Mouse (Mus musculus) hindbrain, embryonic 14.5 days (tissue): ENCODE measurements at regions not wholly inside any gene's neighbourhood (a gene's known extent, or its start where the extent isn't known, plus 50 kb on each side); places are given as distances from the start of the nearest gene placed in this dataset.
A peak's percentile ranks its signal among the peaks of the same experiment; 100 is the strongest.

Source experiments
- ATAC-seq: fragments of 200-750 bp; cut with Nextera tagmentation; 2 replicates; pipeline ENCODE4 v1.8.0; 2017; ENCODE audit warnings: moderate number of reproducible peaks, mild to moderate bottlenecking, moderate TSS enrichment, moderate library complexity; ENCODE audit not compliant: low FRiP score
- DNase-seq: peaks from one replicate; pipeline ENCODE4 v3.0.0-alpha.2; 2015; ENCODE audit warnings: low spot score
- H3K27ac ChIP-seq: fragments of 300-500 bp; sonication (generic); 2 replicates; pipeline ENCODE4 v1.5.1; 2014; ENCODE audit warnings: mild to moderate bottlenecking, moderate library complexity
- H3K27me3 ChIP-seq: fragments of 300-500 bp; sonication (generic); 2 replicates; pipeline ENCODE4 v1.6.1; 2014; ENCODE audit warnings: mild to moderate bottlenecking, low read length, mixed read lengths; ENCODE audit not compliant: control insufficient read depth, insufficient read depth
- H3K36me3 ChIP-seq: fragments of 300-500 bp; sonication (generic); replicated peaks from 2 replicates; pipeline ENCODE4 v1.6.1; 2014; ENCODE audit not compliant: control insufficient read depth, insufficient read depth
- H3K4me1 ChIP-seq: fragments of 300-500 bp; sonication (generic); replicated peaks from 2 replicates; pipeline ENCODE4 v1.6.1; 2014; ENCODE audit warnings: antibody characterized with exemption, low read length, mixed read lengths; ENCODE audit not compliant: control insufficient read depth, insufficient read depth
- H3K4me2 ChIP-seq: fragments of 300-500 bp; sonication (generic); replicated peaks from 2 replicates; pipeline ENCODE4 v1.6.1; 2014; ENCODE audit warnings: mild to moderate bottlenecking, moderate library complexity
- H3K4me3 ChIP-seq: fragments of 300-500 bp; sonication (generic); replicated peaks from 2 replicates; pipeline ENCODE4 v1.5.1; 2014; ENCODE audit warnings: mild to moderate bottlenecking, low read length
- H3K9ac ChIP-seq: fragments of 300-500 bp; sonication (generic); 2 replicates; pipeline ENCODE4 v1.6.1; 2014
- H3K9me3 ChIP-seq: fragments of 300-500 bp; sonication (generic); 2 replicates; pipeline ENCODE4 v1.6.1; 2016; ENCODE audit warnings: low read length; ENCODE audit not compliant: control insufficient read depth
- WGBS: fragments of 180-500 bp; shearing (Covaris S2); extraction: QIAGEN DNeasy Blood & Tissue Kit; methylation state at CpG from one replicate; pipeline ENCODE4 v1.1.7; 2014; 5-methylcytosine and 5-hydroxymethylcytosine counted together

GRCm38 (mm10) chr16:86340311-86340710 lies 438.7 kb upstream of the Adamts5 start:
- H3K27ac ChIP-seq, result no peak overlapping the region
- no peak for ATAC-seq
- H3K4me2 ChIP-seq, result no peak overlapping the region
- WGBS, result 85% methylated on average over 2 of the region's 2 CpGs
- H3K36me3 ChIP-seq, result no peaks in the 10 kb centered on the region
- no peak for DNase-seq
- H3K4me1 ChIP-seq, result no peaks in the 10 kb centered on the region
- no peak overlapping the region for H3K9ac ChIP-seq
- H3K9me3 ChIP-seq, result no peaks in the 10 kb centered on the region
- no peak overlapping the region for H3K4me3 ChIP-seq
- no peaks in the 10 kb centered on the region for H3K27me3 ChIP-seq

- no peaks in the 10 kb centered on the region for H3K4me1 ChIP-seq
- 79% methylated on average over 2 of the region's 2 CpGs for WGBS
Measured at GRCm38 (mm10) chr16:86325406-86325805, 423.8 kb upstream of the Adamts5 start.

GRCm38 (mm10) chr16:86318898-86319297 lies 417.3 kb upstream of the Adamts5 start:
- no peaks in the 10 kb centered on the region for H3K4me1 ChIP-seq
- H3K36me3 ChIP-seq, result no peaks in the 10 kb centered on the region
- no peak overlapping the region for H3K4me3 ChIP-seq
- no peak overlapping the region for H3K4me2 ChIP-seq
- no peaks in the 10 kb centered on the region for H3K9me3 ChIP-seq
- no peak overlapping the region for H3K27ac ChIP-seq
- DNase-seq (no peak), ATAC-seq (no peak)
- H3K9ac ChIP-seq, result no peak overlapping the region
- H3K27me3 ChIP-seq, result no peaks in the 10 kb centered on the region
- WGBS, result 88% methylated on average over 2 of the region's 2 CpGs

More at GRCm38 (mm10) chr16:86325406-86325805, 423.8 kb upstream of the Adamts5 start:
- no peak overlapping the region for H3K9ac ChIP-seq
- H3K27ac ChIP-seq, result no peak overlapping the region
- H3K4me2 ChIP-seq, result no peak overlapping the region
- no peaks in the 10 kb centered on the region for H3K36me3 ChIP-seq
- H3K4me3 ChIP-seq, result no peak overlapping the region
- H3K9me3 ChIP-seq, result no peaks in the 10 kb centered on the region
- no peak for ATAC-seq
- DNase-seq, result no peak
- no peaks in the 10 kb centered on the region for H3K27me3 ChIP-seq

- H3K9ac ChIP-seq, result no peak overlapping the region
Measured at GRCm38 (mm10) chr16:86309696-86310095, 408.1 kb upstream of the Adamts5 start.

GRCm38 (mm10) chr16:86303869-86304268 lies 402.2 kb upstream of the Adamts5 start:
- DNase-seq, result no peak
- Histone ChIP-seq H3K4me1 (no peaks in the 10 kb centered on the region), H3K4me2 (no peak overlapping the region), H3K9ac (no peak overlapping the region), H3K27ac (no peak overlapping the region), H3K9me3 (no peaks in the 10 kb centered on the region), H3K4me3 (no peak overlapping the region), H3K36me3 (no peaks in the 10 kb centered on the region), H3K27me3 (no peaks in the 10 kb centered on the region)
- ATAC-seq, result no peak
- 90% methylated on average over 2 of the region's 2 CpGs for WGBS

More at GRCm38 (mm10) chr16:86309696-86310095, 408.1 kb upstream of the Adamts5 start:
- DNase-seq (no peak), ATAC-seq (no peak)
- Histone ChIP-seq H3K27me3 (no peaks in the 10 kb centered on the region), H3K4me3 (no peak overlapping the region), H3K9me3 (no peaks in the 10 kb centered on the region), H3K4me1 (no peaks in the 10 kb centered on the region), H3K36me3 (no peaks in the 10 kb centered on the region), H3K27ac (no peak overlapping the region), H3K4me2 (no peak overlapping the region)
- WGBS, result 77% methylated on average over 2 of the region's 2 CpGs

GRCm38 (mm10) chr16:86302451-86303145 lies 401.0 kb upstream of the Adamts5 start:
- DNase-seq (peak; percentile 48), ATAC-seq (peak; percentile 34; the same call in 1 of the 2 replicates)
- H3K4me3 ChIP-seq, result no peak overlapping the region

GRCm38 (mm10) chr16:86294436-86294835 lies 392.8 kb upstream of the Adamts5 start:
- 94% methylated on average over 2 of the region's 2 CpGs for whole genome bisulfite sequencing
- DNase-seq (no peak), ATAC-seq (no peak)
- Histone ChIP-seq H3K9ac (no peak overlapping the region), H3K36me3 (no peaks in the 10 kb centered on the region), H3K9me3 (no peaks in the 10 kb centered on the region), H3K4me3 (no peak overlapping the region), H3K27ac (no peak overlapping the region), H3K27me3 (no peaks in the 10 kb centered on the region), H3K4me1 (no peaks in the 10 kb centered on the region), H3K4me2 (no peak overlapping the region)

More at GRCm38 (mm10) chr16:86302451-86303145, 401.0 kb upstream of the Adamts5 start:
- Histone ChIP-seq H3K9ac (no peak overlapping the region), H3K27me3 (no peaks in the 10 kb centered on the region), H3K9me3 (no peaks in the 10 kb centered on the region), H3K27ac (no peak overlapping the region), H3K4me2 (no peak overlapping the region), H3K4me1 (no peaks in the 10 kb centered on the region), H3K36me3 (no peaks in the 10 kb centered on the region)
- 78% methylated on average over 3 of the region's 3 CpGs for WGBS

- no peaks in the 10 kb centered on the region for H3K9me3 ChIP-seq
- H3K27me3 ChIP-seq, result no peaks in the 10 kb centered on the region
- WGBS, result 91% methylated on average over 2 of the region's 2 CpGs
- ATAC-seq (no peak), DNase-seq (no peak)
- H3K4me2 ChIP-seq, result no peak overlapping the region
- H3K4me3 ChIP-seq, result no peak overlapping the region
- no peaks in the 10 kb centered on the region for H3K4me1 ChIP-seq
- no peak overlapping the region for H3K9ac ChIP-seq
- no peak overlapping the region for H3K27ac ChIP-seq
- H3K36me3 ChIP-seq, result no peaks in the 10 kb centered on the region
Measured at GRCm38 (mm10) chr16:86281326-86281725, 379.7 kb upstream of the Adamts5 start.

- Histone ChIP-seq H3K4me3 (no peak overlapping the region), H3K4me1 (no peaks in the 10 kb centered on the region), H3K9me3 (no peaks in the 10 kb centered on the region), H3K4me2 (no peak overlapping the region), H3K27me3 (no peaks in the 10 kb centered on the region), H3K27ac (no peak overlapping the region), H3K36me3 (no peaks in the 10 kb centered on the region), H3K9ac (no peak overlapping the region)
- DNase-seq, result no peak
- no peak for ATAC-seq
- WGBS, result 79% methylated on average over 1 of the region's 1 CpGs
Measured at GRCm38 (mm10) chr16:86277031-86277430, 375.4 kb upstream of the Adamts5 start.

GRCm38 (mm10) chr16:86261612-86262011 lies 360.0 kb upstream of the Adamts5 start:
- DNase-seq, result no peak
- 65% methylated on average over 8 of the region's 8 CpGs for WGBS

More at GRCm38 (mm10) chr16:86261612-86262011, 360.0 kb upstream of the Adamts5 start:
- Histone ChIP-seq H3K4me2 (no peak overlapping the region), H3K27ac (no peak overlapping the region), H3K4me3 (no peak overlapping the region), H3K27me3 (no peaks in the 10 kb centered on the region), H3K9me3 (no peaks in the 10 kb centered on the region), H3K36me3 (no peaks in the 10 kb centered on the region), H3K9ac (no peak overlapping the region), H3K4me1 (no peaks in the 10 kb centered on the region)
- no peak for ATAC-seq
